Mouse (Mus musculus): Measurements from ENCODE around the gene Fuca1. TPM values are rescaled to one million over a fixed set of nuclear protein-coding genes. Genes with fewer than 3 reads are reported as not detected.

The Fuca1 gene
- total RNA-seq, 1 experiment from 2014 or later: 93.9 TPM

GRCm38 (mm10) chr4:135889146-135889883 lies 31.2 kb upstream of the Fuca1 start:
- no peak for DNase-seq

DNA sequence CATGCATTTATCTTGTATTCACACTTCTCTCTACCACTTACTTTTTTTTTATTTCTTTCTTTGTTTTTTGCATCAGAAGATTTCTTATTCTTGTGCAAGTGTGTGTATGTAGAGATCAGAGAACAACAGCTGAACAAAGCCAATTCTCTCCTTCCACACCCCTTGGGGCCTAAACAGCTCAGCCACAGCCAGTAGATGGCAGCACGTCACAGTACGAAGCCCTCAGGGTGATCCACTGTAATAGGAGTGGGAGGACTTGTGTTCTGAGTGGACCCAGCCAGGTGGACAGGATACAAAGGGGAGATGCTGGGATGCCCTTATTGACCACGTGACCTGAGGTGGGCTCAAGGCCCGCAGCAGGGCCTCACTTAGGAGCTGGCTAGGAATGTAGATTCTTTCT lies 30.7 kb upstream of the Fuca1 start:
- peak; percentile 81 for DNase-seq

DNA sequence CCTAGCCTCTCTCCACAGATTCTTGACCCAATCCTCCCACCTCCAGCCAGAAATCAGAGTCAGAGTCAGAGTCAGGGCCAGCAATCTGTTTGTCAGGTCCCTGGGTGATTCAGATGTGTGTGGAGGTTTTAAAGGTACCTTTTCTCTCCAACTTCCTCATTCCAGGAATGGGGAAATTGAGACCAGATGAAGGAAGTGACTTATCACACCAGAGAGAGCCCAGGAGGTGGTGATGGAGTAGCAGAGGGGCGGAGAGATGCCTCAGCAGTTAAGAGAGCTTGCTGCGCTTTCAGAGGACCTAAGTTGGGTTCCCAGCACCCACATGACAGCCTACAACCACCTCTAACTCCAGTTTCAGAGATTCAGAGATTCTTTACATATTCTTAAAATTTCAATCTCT lies 29.0 kb upstream of the Fuca1 start:
- DNase-seq: no peak

- no peak for DNase-seq
Observed at GRCm38 (mm10) chr4:135892884-135893283, 27.7 kb upstream of the Fuca1 start.

- no peak for DNase-seq
Observed at GRCm38 (mm10) chr4:135895071-135895571, 25.4 kb upstream of the Fuca1 start, which contains the start of gene Cnr2. Gene Cnr2, plus strand, starts transcription at chr4:135895394.

- no peak for DNase-seq
Observed at GRCm38 (mm10) chr4:135896157-135896556, 24.4 kb upstream of the Fuca1 start.

GRCm38 (mm10) chr4:135898380-135899049 lies 22.0 kb upstream of the Fuca1 start:
- no peak for DNase-seq

- DNase-seq: no peak
Observed at GRCm38 (mm10) chr4:135899050-135899448, 21.5 kb upstream of the Fuca1 start.

- no peak for DNase-seq
Observed at GRCm38 (mm10) chr4:135900008-135900407, 20.5 kb upstream of the Fuca1 start.

DNA sequence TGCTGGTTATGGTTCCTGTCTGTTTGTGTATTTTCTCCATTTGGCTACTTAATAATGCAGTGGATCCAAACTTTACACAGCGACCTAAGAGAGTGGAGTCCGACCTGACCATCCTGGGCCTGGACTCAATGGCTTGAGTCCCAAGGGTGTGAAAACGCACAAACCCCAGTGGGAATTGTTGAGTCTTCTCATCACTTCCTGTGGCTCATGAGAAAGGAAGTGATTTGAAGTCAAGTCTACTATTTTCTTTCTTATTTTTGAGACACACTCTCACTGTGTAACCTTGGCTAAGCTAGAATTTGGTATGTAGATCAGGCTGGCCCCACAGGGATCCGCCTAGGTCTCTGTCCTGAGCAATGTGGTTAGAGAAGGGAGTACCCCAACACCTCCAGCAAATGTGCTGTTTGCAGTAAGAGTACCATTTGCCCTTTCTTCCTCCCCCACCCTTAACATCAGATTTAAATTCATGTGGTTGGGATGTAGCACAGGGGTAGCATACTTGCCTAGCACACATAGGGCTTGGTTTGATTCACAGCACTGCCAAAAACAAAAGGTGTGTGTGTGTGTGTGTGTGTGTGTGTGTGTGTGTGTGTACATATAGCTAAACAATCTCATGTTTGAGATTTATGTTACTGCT lies 17.8 kb upstream of the Fuca1 start:
- no peak for DNase-seq

GRCm38 (mm10) chr4:135904810-135905209 lies 15.7 kb upstream of the Fuca1 start:
- no peak for DNase-seq

DNA sequence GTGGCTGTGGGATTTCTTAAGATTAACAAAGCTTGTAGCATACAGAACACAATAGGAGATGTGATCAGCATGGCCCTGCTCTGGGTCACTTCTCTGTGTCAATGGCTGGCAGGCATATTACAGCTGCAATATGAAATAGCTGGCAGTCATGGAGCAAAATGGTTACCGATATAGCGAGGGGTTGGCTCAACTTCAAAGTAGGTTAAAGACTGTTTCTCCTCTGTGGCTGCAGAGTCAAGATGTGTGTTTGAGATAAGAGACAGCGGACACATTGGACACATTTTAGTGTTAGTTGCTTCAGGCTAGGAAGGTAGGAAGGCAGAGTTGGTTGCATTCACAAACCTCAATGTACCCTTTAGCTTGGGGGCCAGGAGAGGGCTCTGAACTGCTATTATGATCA lies 13.9 kb upstream of the Fuca1 start:
- no peak for DNase-seq

- no peak for DNase-seq
Observed at GRCm38 (mm10) chr4:135909326-135910066, 11.0 kb upstream of the Fuca1 start.

DNA sequence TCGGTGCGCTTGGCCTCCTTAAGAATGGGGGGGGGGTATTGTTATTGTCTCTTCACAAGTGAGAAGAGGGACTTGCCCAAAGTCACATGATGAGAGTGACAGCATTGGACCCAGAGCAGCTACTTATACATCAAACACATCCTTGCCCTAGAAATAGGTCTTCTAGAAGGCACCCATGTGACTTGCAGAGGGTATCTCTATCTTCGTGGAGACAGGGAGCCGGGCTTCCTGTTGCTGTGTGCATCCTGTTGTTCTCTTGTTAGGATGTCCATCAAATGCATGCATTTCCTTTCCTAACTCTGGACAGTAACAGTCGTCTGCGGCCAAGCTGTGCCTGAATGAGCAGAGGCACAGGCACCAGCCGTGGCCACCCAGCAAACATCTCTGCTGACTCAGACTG lies 9.0 kb upstream of the Fuca1 start:
- no peak for DNase-seq

DNA sequence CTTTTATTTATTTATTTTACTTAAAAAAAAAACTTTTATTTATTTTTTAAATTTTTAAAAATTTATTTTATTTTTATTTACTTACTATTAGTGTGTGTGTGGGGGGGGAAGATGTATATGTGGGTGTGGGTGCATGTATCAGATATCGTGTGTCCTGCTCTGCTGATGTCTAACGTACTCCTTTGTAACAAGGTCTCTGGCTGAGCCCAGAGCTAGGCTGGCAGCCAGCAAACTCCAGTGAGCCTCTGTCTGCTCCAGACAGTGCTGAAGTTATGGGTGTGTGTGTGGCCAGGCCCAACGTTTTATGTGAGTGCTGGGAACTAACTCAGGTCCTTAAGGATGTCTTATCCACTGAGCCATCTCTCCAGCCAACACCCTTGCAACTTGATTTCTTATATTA lies 8.4 kb upstream of the Fuca1 start:
- DNase-seq: no peak

DNA sequence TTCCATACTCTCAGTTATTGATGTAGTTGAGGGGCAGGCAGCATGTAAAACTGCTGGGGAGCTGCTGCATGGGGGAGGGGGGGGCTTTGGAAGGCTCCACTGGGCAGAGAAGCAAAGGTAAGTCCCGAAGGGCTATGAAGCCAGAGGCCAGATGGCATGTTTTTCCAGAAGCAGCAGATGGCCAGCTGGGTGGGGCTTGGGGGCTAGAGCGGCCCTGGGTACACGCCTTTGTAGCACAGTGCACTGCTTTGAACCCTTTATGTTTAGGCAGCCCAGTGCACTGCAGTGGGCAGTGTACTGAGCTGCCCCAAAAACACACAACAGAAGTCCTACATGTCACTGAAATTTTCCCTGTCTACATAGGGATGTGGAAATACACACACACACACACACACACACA lies 7.7 kb upstream of the Fuca1 start:
- DNase-seq: no peak

GRCm38 (mm10) chr4:135913433-135913832 lies 7.1 kb upstream of the Fuca1 start:
- DNase-seq: no peak

GRCm38 (mm10) chr4:135918635-135919279 lies 1.8 kb upstream of the Fuca1 start:
- no peak for DNase-seq

- no peak for DNase-seq
Observed at GRCm38 (mm10) chr4:135919280-135919639, 1.3 kb upstream of the Fuca1 start.

DNA sequence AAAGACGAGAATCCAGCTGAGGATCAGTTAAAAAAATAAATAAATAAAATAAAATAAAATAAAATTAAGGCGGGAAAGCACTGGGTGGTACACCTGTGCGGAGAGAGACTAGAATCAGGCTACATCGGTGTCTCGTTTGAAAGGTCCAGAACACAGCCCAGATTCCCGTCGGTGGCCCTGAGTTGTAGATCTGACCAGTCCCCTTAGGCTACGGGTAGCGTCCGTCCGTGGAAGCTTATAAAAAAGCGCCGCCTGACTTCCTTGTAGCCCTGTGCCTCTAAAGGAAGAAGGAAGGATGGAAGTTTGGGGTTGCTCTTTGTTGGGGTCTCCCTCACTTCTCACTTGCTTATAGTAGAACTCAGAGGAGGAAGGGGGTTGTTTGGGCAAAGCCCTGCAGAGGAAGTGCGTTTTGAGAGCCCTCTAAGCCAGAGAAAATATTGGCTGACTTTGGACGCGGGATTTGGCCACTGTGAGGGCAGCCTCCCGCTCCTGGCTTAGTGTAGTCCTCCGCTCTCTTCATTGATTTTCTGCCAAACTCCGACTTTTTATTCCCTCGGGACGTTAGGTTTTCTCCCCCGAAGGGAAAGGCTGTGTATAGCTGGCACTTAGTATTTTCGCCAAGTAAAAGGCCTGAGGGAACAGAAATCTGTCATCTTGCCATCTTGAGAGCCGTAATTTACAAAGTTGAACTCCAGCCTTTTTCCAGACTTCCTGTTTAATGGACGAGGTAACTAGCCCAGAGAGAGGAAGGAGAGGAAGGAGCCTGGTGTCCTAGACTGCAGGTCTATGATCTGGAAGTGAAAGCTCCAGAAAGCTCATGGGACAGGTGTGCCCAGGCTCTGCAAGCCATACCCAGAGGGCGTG lies 954 bp downstream of the Fuca1 start:
- DNase-seq: no peak

GRCm38 (mm10) chr4:135922190-135922589 lies 1.7 kb downstream of the Fuca1 start:
- no peak for DNase-seq

Data from adrenal gland, postnatal 25 days (tissue).